8 mouse cellular contexts compared by ENCODE assay signal in the genomic region with DNA sequence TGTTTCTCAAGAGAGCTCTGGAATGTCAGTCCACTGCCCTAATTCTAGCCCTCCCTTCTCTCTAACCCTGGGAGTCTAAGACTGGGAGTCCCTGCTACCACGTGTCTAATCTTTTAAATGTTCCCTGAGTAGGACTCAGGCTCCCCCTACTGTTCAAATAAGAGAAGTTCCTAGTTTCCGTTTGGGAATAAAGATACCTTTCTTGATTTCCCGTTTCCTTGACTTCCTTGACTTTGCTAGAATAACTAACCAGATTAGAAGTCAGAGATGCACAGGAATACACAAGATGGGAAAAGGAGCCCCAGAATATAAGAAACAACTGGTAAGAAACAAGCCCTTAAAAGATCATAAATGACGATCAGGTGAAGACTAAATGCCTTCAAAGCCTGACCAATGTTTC. TPM values are rescaled to one million over a fixed set of nuclear protein-coding genes. Genes with fewer than 3 reads are reported as not detected.
DNase-seq lines count a peak whose midpoint lies in the region; ATAC-seq lines count a peak whose summit lies in the region.

No protein-coding gene starts in this region.

- H3K27ac ChIP-seq in kidney, embryonic 15.5 days = peak overlapping the region; percentile 95
- peak overlapping the region; percentile 97 for H3K27ac ChIP-seq in forebrain, embryonic 15.5 days (replicated peaks)
- H3K27ac ChIP-seq in limb, embryonic 15.5 days = peak overlapping the region; percentile 93

- H3K36me3 ChIP-seq in kidney, embryonic 15.5 days = peaks cover 43% of the 10 kb centered on the region
- H3K36me3 ChIP-seq in forebrain, embryonic 15.5 days = peaks cover 35% of the 10 kb centered on the region
- peaks cover 36% of the 10 kb centered on the region for H3K36me3 ChIP-seq in limb, embryonic 15.5 days

- H3K9me3 ChIP-seq in kidney, embryonic 15.5 days (replicated peaks) = no peaks in the 10 kb centered on the region
- H3K9me3 ChIP-seq in forebrain, embryonic 15.5 days = no peaks in the 10 kb centered on the region
- no peaks in the 10 kb centered on the region for H3K9me3 ChIP-seq in limb, embryonic 15.5 days

- peak overlapping the region; percentile 75 for H3K4me3 ChIP-seq in kidney, embryonic 15.5 days (replicated peaks)
- peak overlapping the region; percentile 78 for H3K4me3 ChIP-seq in forebrain, embryonic 15.5 days
- H3K4me3 ChIP-seq in limb, embryonic 15.5 days = peak overlapping the region; percentile 76

- peaks cover 23% of the 10 kb centered on the region for H3K4me1 ChIP-seq in kidney, embryonic 15.5 days
- H3K4me1 ChIP-seq in forebrain, embryonic 15.5 days = peaks cover 25% of the 10 kb centered on the region
- H3K4me1 ChIP-seq in limb, embryonic 15.5 days = peaks cover 18% of the 10 kb centered on the region

- H3K4me2 ChIP-seq in kidney, embryonic 15.5 days = peak overlapping the region; percentile 84
- peak overlapping the region; percentile 64 for H3K4me2 ChIP-seq in forebrain, embryonic 15.5 days (replicated peaks)
- peak overlapping the region; percentile 77 for H3K4me2 ChIP-seq in limb, embryonic 15.5 days

- WGBS in kidney, embryonic 15.5 days = 13% methylated on average over 4 of the region's 4 CpGs
- WGBS in forebrain, embryonic 15.5 days = 15% methylated on average over 4 of the region's 4 CpGs
- WGBS in limb, embryonic 15.5 days = 10% methylated on average over 4 of the region's 4 CpGs

- peak overlapping the region; percentile 70 for H3K9ac ChIP-seq in kidney, embryonic 15.5 days
- H3K9ac ChIP-seq in forebrain, embryonic 15.5 days (replicated peaks) = peak overlapping the region; percentile 67
- H3K9ac ChIP-seq in limb, embryonic 15.5 days = no peak overlapping the region; the same call in 1 of the 2 replicates

- no peaks in the 10 kb centered on the region for H3K27me3 ChIP-seq in kidney, embryonic 15.5 days
- H3K27me3 ChIP-seq in forebrain, embryonic 15.5 days = no peaks in the 10 kb centered on the region
- no peaks in the 10 kb centered on the region for H3K27me3 ChIP-seq in limb, embryonic 15.5 days

- no peak for DNase-seq in kidney, adult 11 months
- peak; percentile 86 for DNase-seq in ZHBTc4 (ENCODE audit: low read depth, low spot score)
- peak; percentile 60 for DNase-seq in retina, adult 2 months (ENCODE audit: low read depth, low spot score)
- DNase-seq in layer of hippocampus, adult 11-12 months (ENCODE audit: low spot score) = no peak
- no peak for DNase-seq in frontal cortex, postnatal 10 days (ENCODE audit: low spot score in 2 of 2)

- ATAC-seq in kidney, embryonic 15.5 days (replicated peaks; ENCODE audit: low FRiP score) = no peak
- no peak for ATAC-seq in forebrain, embryonic 15.5 days (replicated peaks)
- no peak for ATAC-seq in limb, embryonic 15.5 days (ENCODE audit: insufficient number of reproducible peaks, low FRiP score, low TSS enrichment, low read depth)

RNA-seq across cellular contexts. Expression of a gene that starts 1.2 kb away (rescaled TPM):
- 16.2 and 17.7 TPM in 2 replicates for polyA plus RNA-seq in kidney, embryonic 15.5 days (2015; fragmentation: Nextera tagmentation; extraction: Ambion mirVana)
- polyA plus RNA-seq in forebrain, embryonic 15.5 days (2015; fragmentation: Nextera tagmentation; extraction: Ambion mirVana) = 22.8 and 24.5 TPM in 2 replicates
- 13.2 and 15.4 TPM in 2 replicates for polyA plus RNA-seq in limb, embryonic 15.5 days (2015; fragmentation: Nextera tagmentation; extraction: Ambion mirVana)

RNA-seq across cellular contexts. Expression of a gene that starts 2.7 kb away (rescaled TPM):
- polyA plus RNA-seq in kidney, embryonic 15.5 days (2015; fragmentation: Nextera tagmentation; extraction: Ambion mirVana) = 4,214 and 4,446 TPM in 2 replicates
- polyA plus RNA-seq in forebrain, embryonic 15.5 days (2015; fragmentation: Nextera tagmentation; extraction: Ambion mirVana) = 2,336 and 2,513 TPM in 2 replicates
- 3,349 and 4,229 TPM in 2 replicates for polyA plus RNA-seq in limb, embryonic 15.5 days (2015; fragmentation: Nextera tagmentation; extraction: Ambion mirVana)

RNA-seq across cellular contexts. Expression of a gene that starts 19.4 kb away (rescaled TPM):
- polyA plus RNA-seq in kidney, embryonic 15.5 days (2015; fragmentation: Nextera tagmentation; extraction: Ambion mirVana) = 205 and 207 TPM in 2 replicates
- 146 and 149 TPM in 2 replicates for polyA plus RNA-seq in forebrain, embryonic 15.5 days (2015; fragmentation: Nextera tagmentation; extraction: Ambion mirVana)
- polyA plus RNA-seq in limb, embryonic 15.5 days (2015; fragmentation: Nextera tagmentation; extraction: Ambion mirVana) = 194 and 209 TPM in 2 replicates

RNA-seq across cellular contexts. Expression of a gene that starts 20.7 kb away (rescaled TPM):
- 19.4 and 22.8 TPM in 2 replicates for polyA plus RNA-seq in kidney, embryonic 15.5 days (2015; fragmentation: Nextera tagmentation; extraction: Ambion mirVana)
- 6.8 and 7.6 TPM in 2 replicates for polyA plus RNA-seq in forebrain, embryonic 15.5 days (2015; fragmentation: Nextera tagmentation; extraction: Ambion mirVana)
- 42.8 and 44.9 TPM in 2 replicates for polyA plus RNA-seq in limb, embryonic 15.5 days (2015; fragmentation: Nextera tagmentation; extraction: Ambion mirVana)

RNA-seq across cellular contexts. Expression of a gene that starts 43.1 kb away (rescaled TPM):
- 9.7 and 10.7 TPM in 2 replicates for polyA plus RNA-seq in kidney, embryonic 15.5 days (2015; fragmentation: Nextera tagmentation; extraction: Ambion mirVana)
- 0.42 TPM in 2 replicates for polyA plus RNA-seq in forebrain, embryonic 15.5 days (2015; fragmentation: Nextera tagmentation; extraction: Ambion mirVana)
- polyA plus RNA-seq in limb, embryonic 15.5 days (2015; fragmentation: Nextera tagmentation; extraction: Ambion mirVana) = 20.4 and 20.8 TPM in 2 replicates

Comparison
In these comparisons a context has a peak if more than half of its experiments do, and no peak if none do; other contexts are left out.
1. DNase-seq: peak in ZHBTc4 (single experiment) and retina, adult 2 months (single experiment); none in kidney, adult 11 months (single experiment), layer of hippocampus, adult 11-12 months (single experiment) and frontal cortex, postnatal 10 days (0 of 2).
2. Peak in every context shown above with its lines, with median percentiles within 50 percentile points of each other: H3K27ac ChIP-seq, H3K4me2 ChIP-seq and H3K4me3 ChIP-seq.